Mouse (Mus musculus): Measurements from ENCODE around the gene Arl6ip4. TPM values are rescaled to one million over a fixed set of nuclear protein-coding genes. Genes with fewer than 3 reads are reported as not detected.

Arl6ip4 gene
- 10 to 100 TPM; 36.5 to 39.0 TPM for total RNA-seq (2021)

DNA sequence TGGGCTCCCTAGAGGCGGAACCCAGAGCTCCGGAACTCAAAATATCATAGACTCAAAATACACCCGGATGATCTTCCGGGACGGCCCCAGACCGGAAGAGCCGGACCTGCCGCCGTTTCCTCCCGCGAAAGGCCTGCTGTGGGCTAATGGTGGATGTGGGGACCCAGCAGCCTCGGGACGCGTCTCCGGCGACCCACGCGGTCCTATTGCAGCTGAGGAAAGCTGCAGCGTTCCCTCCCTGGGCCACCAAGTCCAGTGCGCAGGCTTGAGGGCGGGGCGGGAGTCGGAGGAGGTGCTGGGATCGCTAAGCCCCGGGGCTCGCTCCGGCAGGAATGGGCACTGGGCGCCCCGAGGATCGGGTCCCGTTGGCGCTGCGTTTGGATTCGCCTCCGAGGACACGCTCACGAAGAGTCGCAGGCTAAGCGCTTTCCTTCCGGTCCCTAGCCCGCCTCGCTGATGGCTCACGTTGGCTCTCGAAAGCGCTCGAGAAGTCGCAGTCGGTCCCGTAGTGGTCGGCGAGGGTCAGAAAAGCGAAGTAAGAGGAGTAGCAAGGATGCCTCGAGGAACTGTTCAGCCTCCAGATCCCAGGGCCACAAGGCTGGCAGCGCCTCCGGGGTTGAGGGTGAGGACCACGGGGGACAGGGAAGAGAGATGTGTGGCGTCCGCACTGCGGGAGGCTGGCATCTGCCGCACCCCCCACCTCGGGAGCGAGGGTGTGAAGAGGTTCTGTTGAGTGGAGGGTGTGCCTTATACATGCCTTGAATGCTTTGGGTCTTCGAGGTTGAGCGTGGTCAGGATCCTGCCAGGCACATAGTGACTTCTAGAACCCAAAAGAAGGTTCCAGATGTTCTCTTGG lies at the start of gene Arl6ip4:
Arl6ip4 (plus strand) TSS at position 100 of the 856 bp plus-strand sequence.
- intact Hi-C loops (cut with DNase I): no loop called here
- DNase-seq: peak; percentile 83 to 84

DNA sequence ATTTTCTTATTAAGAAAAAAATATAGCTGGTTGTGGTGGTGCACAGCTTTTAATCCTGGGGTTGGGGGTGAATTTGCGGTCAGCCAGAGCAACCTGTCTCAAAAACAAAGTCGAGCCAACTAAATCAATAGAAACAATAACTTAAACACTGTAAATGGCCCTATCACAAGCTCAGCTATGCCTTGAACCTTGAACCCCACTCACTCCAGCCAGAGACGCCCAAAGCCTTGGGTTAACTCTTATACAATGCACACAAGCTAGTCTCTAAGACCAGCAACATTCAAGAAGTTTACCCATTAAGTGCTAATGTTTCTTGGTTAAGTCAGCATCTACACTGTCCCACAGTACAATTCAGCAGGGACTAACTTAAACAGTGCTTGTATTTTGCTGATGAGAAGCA lies 46.2 kb upstream of the Arl6ip4 start:
- no peak for DNase-seq
- intact Hi-C loops (cut with DNase I): no loop called here

DNA sequence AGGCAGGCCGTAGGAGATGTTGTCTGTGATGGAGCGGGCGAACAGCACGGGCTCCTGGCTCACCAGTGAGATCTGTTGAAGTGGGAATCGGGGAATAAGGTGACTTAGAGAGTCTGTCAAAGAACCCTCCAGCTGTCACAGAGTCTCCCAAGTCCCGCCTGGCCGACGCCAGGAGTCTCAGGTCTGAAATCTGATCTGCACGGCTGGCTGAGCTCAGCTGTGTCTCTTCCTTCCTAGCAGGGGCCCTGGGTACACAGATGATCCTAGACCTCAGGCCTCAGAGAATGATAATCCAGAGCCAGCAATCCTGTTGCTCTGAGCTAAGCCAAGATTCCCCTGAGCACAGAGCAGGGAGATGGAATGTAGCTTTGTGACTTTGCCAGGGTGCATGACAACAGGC lies 42.2 kb upstream of the Arl6ip4 start:
- intact Hi-C loops (cut with DNase I): no loop called here
- no peak for DNase-seq

DNA sequence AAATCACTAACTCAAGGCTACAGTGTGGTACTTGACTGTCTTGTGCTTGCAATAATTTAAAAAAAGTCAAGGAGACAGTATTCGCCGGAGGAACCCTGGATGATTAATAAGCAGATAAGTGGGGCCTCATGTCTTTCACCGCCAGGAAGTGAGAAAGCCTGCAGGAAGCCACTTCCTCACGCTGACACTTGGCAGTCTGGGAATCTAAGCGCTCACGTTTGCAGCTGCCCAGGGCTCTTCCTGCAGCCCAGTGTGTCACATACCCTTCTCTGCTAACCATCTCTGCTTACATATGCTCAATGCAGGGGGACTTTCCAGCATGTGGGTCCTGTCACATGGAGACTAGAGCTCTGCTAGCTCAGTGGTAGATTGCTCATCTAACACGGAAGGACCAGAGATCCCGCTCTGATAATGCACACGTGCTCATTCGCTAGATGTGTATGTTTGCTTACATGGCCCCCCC lies 41.0 kb upstream of the Arl6ip4 start:
- intact Hi-C loops (cut with DNase I): no loop called here
- no peak for DNase-seq

DNA sequence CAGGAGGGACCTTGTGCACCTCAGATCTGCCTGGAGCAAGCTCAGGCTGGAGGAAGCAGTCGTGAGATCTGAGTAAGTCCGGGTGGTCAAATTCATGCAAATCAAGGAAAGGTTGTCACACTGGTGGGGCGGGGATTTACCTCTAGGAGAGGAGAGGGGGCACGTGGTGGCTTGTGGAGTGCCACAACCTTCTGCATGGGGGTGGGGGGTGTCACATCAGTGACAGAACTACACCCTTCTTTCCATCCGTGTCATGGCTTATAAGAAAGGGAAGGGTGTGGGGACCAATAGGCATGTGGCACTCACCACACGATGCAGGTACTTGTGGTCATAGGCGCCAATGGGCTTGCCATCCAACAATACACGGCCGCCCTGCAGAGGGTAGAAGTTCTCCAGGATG lies 40.2 kb upstream of the Arl6ip4 start:
- DNase-seq: no peak
- intact Hi-C loops (cut with DNase I): no loop called here

DNA sequence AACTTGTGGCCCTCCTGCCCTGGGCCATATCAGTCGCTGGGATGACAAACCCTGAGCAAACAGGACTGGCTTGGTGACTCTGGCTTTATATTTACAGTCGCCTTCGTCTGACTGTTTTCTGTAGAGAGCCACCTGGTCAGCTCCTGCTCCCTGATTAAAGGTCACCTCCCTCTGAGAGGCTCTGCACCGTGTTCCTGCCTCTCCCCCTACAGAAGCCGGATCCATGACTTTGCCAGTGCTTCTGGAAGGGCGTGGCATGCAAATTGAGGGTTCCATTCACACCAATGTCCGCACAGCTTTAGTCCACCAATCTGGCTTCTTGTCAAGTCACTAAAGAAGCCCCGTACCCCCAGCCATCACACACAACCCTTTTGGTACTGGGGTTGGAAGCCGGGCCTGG lies 39.3 kb upstream of the Arl6ip4 start:
- intact Hi-C loops (cut with DNase I): no loop called here

DNA sequence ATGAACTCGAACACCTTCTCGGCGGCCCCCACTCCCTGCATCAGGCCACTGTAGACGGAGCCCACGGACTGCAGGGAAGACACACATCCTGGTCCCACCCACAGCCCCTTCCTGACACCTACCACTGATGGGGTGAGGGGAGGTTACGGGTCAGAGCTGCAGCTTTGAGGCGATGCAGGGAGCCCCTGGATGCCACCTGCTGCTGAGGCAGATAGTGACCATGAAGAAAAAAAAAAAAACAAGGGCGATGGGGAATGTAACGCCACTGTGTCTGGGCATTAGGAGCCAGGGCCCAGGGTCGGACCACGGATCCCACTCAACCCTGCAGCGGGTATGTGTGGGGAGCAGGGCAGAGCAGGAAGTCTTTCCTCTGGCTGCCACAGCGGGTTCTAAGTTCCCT lies 38.6 kb upstream of the Arl6ip4 start:
- intact Hi-C loops (cut with DNase I): no loop called here
- DNase-seq: no peak

More for the DNA sequence above, 39.3 kb upstream of the Arl6ip4 start:
- no peak for DNase-seq

DNA sequence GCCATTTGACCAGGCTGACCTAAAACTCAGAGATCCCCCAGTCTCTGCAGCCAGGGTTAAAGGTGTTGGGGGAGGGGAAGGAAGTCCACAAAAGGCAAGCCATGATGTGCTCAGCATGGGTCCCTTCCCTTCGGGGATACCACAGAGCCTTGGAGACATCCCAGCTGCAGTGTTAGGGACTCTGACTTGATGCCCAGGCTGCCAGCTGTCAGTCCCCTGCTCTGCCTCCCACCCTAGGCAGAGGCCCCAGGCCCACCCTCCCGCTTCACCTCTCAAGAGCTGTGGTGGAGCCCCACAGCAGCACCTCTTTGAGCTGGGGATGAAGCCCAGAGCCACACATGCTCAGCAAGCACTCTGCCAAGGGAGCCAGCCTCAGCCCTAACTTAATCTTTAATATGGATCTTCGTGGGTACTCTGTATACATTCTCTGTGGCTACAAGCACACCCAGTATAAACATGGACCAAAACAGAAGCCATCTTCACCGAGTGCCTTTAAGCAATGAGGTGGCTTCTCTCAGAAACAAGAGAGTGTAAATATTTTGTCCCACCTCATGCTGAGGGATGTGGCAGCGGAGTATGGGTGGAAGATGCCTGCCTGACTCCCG lies 37.9 kb upstream of the Arl6ip4 start:
- intact Hi-C loops (cut with DNase I): no loop called here

DNA sequence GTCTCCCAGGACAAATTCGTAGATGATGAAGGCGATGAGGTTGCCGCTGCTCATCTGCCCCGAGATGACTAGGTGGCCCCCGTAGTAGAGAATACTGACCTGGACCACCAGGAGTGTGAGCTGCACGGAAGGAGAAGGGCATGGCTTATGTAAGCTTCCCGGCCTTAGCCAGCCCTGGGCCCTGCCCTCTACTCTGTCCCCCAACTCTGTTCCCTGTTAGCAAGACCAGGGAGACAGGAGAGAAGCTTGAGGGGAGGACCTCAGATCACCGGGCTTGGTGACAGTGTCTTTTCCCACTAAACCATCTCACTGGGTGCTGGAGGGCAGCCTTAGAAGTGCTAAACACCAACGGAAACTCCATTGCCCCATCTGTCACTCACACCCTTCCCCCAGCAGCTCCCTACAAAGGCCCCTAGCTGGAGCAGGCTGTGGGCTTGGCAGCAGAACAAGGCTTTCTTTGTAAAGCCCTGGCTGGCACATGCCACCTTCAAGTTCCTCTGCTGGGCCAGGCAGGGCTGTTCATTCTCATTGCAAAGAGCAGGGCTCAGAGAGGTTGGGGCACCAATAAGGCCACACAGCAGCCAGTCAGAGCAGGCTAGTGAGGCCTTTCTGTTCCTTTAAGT lies 37.0 kb upstream of the Arl6ip4 start:
- intact Hi-C loops (cut with DNase I): no loop called here
- DNase-seq: no peak

More for the DNA sequence above, 37.9 kb upstream of the Arl6ip4 start:
- no peak for DNase-seq

DNA sequence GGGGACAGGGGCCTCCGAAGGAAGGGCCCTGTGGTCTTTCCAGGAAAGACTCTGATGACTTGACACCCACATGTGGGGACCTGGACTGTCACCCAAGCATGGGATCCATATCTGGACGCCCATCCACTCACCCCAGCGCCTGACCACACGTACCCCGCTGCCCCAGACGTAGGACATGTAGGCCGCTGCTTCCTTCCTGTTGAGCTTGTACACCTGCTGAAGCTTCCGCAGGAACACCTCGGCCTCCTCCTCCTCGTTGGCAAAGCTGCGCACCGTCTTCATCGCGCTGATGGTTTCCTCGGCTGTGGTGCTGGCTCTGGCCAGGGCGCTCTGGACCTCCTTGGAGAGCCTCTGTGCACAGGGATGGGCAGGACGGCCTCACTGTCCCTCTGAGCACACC lies 36.0 kb upstream of the Arl6ip4 start:
- intact Hi-C loops (cut with DNase I): loop anchor here (5.0 kb wide), 1 partner anchor 33 kb away; no protein-coding TSS in a partner anchor
- no peak for DNase-seq

DNA sequence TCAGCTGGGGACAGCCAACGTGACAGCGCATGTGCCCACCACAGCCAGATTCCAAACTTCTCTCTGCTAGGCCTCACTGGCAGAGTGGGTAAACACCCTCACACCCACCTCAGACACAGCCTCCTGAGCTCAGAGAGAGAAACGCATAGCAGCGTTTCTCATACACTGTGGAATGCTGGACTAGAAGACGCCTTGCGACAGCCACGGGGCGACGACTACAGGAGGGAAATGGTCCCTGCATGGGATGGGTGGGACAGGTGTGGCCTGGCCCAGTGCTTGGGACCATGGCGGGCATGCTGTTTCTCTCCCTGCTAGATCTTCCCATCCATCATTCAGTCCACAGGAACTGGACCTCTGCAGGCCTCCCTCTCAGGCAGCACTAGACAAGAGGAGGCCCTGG lies 33.4 kb upstream of the Arl6ip4 start:
- intact Hi-C loops (cut with DNase I): loop anchor here (5.0 kb wide), 1 partner anchor 35 kb away; no protein-coding TSS in a partner anchor
- no peak for DNase-seq

DNA sequence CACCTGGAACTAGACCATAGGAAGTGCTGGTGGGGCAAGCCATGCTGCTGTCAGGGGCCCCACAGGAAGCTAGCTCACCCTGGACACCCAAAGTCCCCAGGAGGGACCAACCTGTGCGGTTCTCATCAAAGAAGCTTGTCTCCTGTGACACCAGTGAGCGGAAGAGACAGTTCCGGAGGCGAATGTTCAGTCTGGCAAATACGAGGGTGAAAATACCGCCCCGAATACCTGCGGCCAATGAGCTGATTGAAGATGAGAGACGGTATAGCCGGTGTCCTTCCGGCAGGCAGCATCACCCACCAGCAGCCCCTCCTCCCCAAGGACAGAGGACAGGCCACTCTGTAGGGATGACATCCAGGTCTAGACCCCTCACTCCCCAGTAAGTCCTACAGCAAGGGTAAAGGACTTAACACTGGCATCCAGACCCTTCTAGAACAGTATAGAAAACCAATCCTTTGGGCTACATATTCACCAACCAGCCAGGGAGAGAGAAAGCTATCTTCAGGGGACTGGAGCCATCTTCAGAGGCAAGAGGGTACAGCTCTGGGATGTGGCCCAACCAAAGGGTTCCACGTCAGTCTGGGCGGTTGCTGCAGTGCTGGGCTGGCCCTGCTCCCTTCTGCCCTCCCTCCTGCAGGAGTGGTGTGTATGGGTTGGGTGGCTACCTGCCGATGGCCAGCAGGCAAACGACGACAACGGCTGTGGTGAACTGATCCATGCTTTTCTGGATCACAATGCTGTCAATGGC lies 32.8 kb upstream of the Arl6ip4 start:
- intact Hi-C loops (cut with DNase I): loop anchor here (5.0 kb wide), 1 partner anchor 36 kb away; no protein-coding TSS in a partner anchor
- no peak for DNase-seq

DNA sequence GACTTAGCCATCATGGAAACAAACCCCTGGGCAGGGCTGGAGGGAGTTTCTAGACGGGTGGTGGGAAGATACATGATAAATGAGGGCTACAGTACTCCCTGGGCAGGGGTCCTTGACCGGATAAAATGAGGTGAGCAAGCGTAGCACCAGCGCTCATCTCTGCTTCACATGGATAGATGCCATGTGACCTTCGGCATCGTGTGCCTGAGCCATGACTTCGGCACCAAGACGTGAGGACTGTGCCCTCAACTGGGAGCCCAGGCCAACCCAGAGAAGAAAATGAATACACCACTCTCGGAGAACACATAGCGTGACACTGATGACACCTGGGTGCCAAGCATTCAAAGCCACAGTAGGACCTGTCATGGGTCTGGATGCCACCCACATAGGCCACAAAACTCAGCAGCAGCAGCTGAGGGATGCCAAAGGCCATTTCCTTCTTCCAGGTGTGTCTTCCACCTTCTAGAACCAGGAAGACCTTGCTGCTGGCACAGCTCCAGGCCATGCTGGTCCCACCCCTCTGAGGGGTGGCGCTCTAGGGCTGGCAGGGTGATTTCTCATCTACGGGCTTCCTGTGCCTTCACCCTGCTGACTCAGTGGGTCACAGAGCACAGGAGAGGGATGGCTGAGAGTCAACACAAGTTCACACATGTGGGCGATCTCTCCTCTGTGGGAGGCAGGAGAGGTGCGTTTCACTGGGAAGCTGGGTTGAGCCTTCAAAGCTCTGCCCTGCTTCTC lies 31.9 kb upstream of the Arl6ip4 start:
- intact Hi-C loops (cut with DNase I): loop anchor here (1.0 to 5.0 kb wide), 3 partner anchors 37 to 137 kb away; no protein-coding TSS in a partner anchor
- DNase-seq: no peak

DNA sequence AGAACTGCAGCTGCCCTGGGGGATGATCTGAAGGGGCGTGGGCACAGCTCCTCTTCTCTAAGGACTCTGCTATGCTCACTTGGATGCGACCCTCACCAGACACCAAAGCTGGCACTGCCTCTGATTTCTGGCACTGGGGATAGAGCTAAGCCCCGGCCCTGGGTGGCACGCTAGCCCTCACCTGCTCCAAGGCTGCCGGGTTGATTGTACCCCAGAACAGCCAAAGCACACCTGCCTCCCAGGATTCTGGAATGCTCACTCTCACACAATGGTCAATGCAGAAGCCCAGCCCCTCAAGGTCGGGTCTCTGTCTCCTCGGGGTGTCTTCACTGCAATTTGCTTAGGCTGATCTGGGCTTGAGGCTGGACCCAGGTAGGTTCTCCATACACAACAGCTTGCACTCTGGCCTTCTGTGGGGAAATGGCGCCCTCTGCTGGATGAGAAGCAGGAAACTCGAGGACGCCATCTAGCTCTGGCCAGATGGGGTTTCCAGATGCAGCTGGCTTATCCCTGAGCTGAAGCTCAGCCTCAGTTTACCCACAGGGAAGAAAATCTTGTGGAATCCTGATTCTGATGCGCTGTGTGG lies 31.2 kb upstream of the Arl6ip4 start:
- peak; percentile 86 to 92 for DNase-seq
- intact Hi-C loops (cut with DNase I): loop anchor here (1.0 to 5.0 kb wide), 3 partner anchors 37 to 138 kb away; no protein-coding TSS in a partner anchor

DNA sequence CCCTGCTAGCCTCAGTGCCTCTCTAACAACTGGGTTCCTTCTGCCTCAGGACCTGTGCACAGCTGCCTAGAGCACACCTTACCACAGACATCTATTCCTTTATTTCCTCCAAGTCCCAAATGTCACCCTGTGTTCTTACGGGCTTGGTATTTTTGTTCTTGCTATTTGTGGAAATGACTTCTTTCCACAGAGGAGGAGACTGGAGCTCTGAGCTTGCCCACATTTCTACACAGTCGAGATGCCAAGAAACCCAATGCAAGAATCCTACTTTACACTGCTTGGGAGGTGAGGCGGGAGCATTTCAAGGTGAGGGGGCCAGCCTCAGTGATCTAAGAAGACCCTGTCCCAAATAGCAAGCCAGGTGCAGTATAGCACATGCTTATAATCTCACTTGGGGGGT lies 30.4 kb upstream of the Arl6ip4 start:
- DNase-seq: no peak
- intact Hi-C loops (cut with DNase I): loop anchor here (2.0 kb wide), 1 partner anchor 139 kb away; no protein-coding TSS in a partner anchor

DNA sequence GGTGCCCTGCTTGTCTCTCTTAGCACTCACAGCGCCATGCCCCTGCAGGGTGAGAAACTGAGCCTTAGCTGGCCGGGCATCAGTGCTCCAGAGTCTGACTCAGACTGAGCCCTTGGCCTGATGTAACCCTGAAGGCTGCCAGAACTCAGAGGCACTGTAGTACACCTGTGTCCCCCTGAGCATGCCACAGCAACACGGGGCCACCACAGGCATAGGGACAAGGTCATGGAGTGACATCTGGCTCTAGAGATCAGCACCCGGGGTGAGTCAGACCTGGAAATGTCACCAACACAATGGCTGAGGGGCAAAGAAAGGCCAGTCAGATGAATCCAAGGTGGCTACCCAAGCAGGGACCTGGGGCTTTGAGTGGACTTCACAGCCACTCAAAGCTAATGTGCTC lies 29.0 kb upstream of the Arl6ip4 start:
- intact Hi-C loops (cut with DNase I): no loop called here
- DNase-seq: no peak

DNA sequence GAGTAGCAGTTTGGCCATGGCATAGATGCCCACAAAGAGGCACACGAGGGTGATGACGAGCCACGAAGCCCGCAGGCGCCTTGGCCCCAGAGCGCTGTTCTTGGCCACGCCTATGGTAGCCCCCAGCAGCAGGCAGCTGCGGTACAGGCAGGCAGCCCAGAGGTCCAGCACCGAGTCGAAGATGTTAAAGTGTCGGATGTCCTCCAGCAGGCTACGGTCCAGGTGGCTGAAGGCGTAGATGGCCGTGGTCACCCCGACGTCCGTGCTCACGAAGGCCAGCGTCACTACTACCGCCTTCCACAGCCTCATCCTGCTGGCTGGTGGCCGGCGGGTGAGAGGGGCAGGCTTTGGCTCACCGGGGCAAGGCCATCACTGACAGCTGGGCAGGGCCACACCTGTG lies 26.0 kb upstream of the Arl6ip4 start:
- no peak for DNase-seq
- intact Hi-C loops (cut with DNase I): no loop called here

DNA sequence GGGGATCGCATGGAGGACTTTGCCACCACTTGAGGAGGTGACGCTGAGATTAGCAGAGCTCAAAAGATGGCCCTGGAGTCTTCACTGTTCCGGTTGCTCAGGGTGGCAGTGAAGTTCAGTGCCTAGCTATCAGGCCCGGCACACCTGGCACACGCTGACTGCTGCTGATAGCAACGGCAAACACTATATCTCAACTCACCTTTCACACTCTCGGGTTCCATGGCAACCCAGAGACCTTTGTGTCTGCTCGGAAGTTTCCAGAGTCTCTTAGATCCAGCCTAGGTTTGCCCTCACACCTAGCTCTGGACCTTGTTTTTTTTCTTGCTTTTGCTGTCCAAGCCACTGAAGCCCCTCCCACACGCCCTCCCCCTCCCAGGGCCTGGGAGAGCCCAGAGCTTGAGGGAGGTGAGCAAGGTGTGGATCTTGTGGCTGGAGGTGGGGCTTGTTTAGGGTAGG lies 23.9 kb upstream of the Arl6ip4 start:
- intact Hi-C loops (cut with DNase I): no loop called here
- DNase-seq: no peak

DNA sequence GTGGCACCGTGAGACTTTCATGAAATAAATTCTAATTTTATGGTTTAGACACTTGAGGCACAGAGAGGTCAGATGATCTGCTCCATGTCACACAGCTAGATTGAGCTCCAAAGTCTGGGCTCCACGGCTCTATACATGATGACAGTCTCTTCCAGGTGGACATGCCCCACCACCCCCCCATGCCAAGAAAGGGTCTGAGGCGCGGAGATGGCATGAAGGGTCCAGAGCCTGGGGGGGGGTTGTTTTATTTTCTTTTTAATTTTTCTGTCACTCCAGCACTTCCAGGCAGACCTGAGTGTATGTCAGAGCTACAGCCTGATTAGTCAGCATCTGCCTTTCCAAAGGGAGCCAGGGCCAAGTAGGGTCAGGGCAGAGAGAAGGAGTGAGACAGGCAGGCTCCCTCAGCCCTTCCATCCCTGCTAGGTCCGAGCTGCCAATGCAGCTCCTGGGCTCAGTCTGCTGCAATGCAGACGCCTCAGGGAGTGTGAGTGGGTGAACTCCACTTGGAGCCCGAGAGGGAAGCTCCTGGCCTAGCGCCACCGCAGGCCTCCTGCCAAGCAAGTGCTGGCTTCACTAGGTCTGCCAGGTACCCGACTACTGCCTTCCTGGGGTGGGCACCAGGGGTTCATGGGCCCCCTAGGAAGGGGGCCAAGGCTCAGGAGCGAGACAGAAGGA lies 22.6 kb upstream of the Arl6ip4 start:
- peak; percentile 48 to 64 for DNase-seq
- intact Hi-C loops (cut with DNase I): no loop called here

All from heart, postnatal 36 days (tissue).